Mouse (Mus musculus): Measurements from ENCODE around the gene Map7d2. TPM values are rescaled to one million over a fixed set of nuclear protein-coding genes. Genes with fewer than 3 reads are reported as not detected.
A peak's percentile ranks its signal among the peaks of the same experiment; 100 is the strongest.

Map7d2 gene
- polyA plus RNA-seq, 1 experiment from 2014 or later = 1.4 TPM

DNA sequence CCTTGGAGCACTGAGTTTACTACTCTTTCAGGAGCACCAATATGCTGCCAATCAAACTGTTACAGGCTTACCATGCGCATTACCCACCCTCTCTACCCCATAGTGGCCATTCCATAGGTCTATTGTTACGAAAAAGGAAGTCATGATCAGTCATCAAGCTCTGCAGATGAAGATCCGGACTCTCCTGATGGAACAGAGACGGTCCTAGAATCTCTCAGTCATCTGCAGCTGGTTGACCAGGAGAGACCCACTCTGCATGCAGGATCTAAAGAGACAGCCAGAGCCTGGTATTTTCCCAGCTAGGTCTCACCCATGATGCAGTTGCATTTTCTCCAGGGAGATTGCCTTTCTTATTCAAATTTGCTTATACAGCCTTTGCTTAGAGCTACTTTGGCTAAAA is 108.3 kb downstream of the Map7d2 start:
- Histone ChIP-seq H3K9ac (ENCODE audit: low read length) (no peak overlapping the region), H3K4me3 (ENCODE audit: low read depth, low read length) (no peak overlapping the region), H3K4me2 (replicated peaks; ENCODE audit: low read depth) (no peak overlapping the region), H3K4me1 (replicated peaks; ENCODE audit: control insufficient read depth, insufficient read depth) (no peaks in the 10 kb centered on the region), H3K9me3 (ENCODE audit: control insufficient read depth, low read length) (no peaks in the 10 kb centered on the region), H3K27ac (replicated peaks) (no peak overlapping the region), H3K27me3 (ENCODE audit: control insufficient read depth, insufficient read depth, low read length) (no peaks in the 10 kb centered on the region), H3K36me3 (ENCODE audit: control insufficient read depth, insufficient read depth, low read length) (no peaks in the 10 kb centered on the region)
- ATAC-seq (ENCODE audit: low FRiP score, low TSS enrichment) = no peak
- TF ChIP-seq CTCF (IDR thresholded peaks at IDR 0.05; ENCODE audit: low read depth) = no peak
- no peak for TF ChIP-seq EP300 (optimal IDR thresholded peaks at IDR 0.05)
- 72% methylated on average over 4 of the region's 4 CpGs for WGBS
- no peak for DNase-seq (ENCODE audit: low spot score)

DNA sequence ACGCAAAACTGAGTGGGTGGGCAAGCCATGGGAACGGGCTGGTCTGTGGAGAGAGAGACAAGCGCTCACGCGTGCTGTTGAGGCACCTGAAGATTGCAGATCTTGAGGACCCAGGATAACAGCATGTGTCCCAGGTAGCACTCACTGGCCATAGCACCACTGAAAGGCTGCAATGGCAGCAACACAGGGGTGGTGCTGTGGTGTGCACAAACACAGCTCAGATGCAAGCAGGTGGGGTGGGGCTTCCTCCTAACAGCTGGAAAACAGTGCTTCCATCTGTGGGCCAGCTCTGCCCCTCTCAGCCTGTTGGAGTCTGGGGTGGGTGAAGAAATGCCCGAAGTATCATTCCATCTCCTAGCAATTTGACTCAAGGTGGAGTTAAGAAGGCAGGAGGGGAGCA is 112.0 kb downstream of the Map7d2 start, which contains the start of gene Bclaf3:
Bclaf3 (plus strand) TSS at position 301 of the 400 bp plus-strand sequence.
- H3K4me2 ChIP-seq (replicated peaks; ENCODE audit: low read depth) = no peak within 1 kb of the TSS
- no peak for DNase-seq (ENCODE audit: low spot score)
- H3K4me1 ChIP-seq (replicated peaks; ENCODE audit: control insufficient read depth, insufficient read depth) = no peaks in the 10 kb centered on the region
- no peaks in the 10 kb centered on the region for H3K36me3 ChIP-seq (ENCODE audit: control insufficient read depth, insufficient read depth, low read length)
- H3K4me3 ChIP-seq (ENCODE audit: low read depth, low read length) = no peak within 1 kb of the TSS
- no peak for ATAC-seq (ENCODE audit: low FRiP score, low TSS enrichment)
- 84% methylated on average over 6 of the region's 6 CpGs for WGBS
- no peak within 1 kb of the TSS for H3K27ac ChIP-seq (replicated peaks)
- H3K9ac ChIP-seq (ENCODE audit: low read length) = no peak within 1 kb of the TSS
- no peaks in the 10 kb centered on the region for H3K27me3 ChIP-seq (ENCODE audit: control insufficient read depth, insufficient read depth, low read length)
- no peaks in the 10 kb centered on the region for H3K9me3 ChIP-seq (ENCODE audit: control insufficient read depth, low read length)
- TF ChIP-seq CTCF (IDR thresholded peaks at IDR 0.05; ENCODE audit: low read depth) (no peak), EP300 (optimal IDR thresholded peaks at IDR 0.05) (no peak)

DNA sequence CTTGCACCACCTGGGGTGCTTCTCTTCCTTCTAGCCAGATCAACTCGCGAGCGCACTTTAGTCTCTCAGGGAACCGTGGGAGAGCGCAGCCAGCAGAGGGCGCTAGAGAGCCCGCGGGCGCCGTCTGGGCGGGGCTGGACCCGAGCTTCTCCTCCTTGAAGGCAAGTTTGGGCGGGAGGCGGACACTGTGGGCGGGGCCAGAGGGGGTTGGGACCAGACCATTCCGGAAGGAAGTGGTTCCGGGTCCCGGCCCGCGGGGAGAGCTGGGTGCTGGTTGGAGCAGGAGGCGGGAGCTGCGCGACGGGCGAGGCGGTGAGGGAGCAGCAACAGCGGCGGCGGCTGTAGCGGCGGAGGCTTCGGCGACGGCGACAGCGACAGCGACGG is 118.0 kb downstream of the Map7d2 start:
- DNase-seq (ENCODE audit: low spot score) = peak; percentile 97
- no peaks in the 10 kb centered on the region for H3K4me1 ChIP-seq (replicated peaks; ENCODE audit: control insufficient read depth, insufficient read depth)

DNA sequence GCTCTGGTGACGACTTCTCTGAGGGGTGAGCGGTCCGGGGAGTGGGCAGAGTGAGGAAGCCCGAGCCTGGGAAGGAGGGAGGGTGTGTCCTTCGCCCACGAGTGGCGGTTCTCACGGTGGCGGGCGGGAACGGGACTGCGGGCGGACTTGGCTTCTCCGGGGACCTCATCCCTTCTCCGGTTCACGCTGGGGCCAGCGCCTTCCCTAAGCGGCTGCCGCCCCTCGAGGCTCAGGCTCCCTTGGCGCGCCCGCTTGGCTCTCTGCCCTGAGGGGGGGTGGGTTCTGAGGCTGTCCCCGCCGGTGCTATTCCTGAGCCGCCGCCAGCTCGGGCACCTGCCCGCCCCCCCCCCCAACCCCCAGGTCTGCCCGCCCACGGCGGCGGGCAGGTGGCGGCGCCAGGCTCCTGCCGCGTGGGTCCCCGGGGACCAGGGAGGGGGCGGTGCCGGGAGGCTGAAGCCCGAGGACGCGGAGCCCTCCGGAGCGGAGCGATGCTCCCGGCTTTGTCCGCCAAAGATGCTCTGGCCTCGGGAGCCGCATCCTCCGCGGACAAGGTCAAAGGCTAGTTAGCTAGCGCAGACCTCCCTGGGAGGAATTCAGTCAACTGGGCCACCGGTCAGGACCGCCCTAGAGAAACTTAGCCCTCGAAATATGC is 118.6 kb downstream of the Map7d2 start:
- peak; percentile 33 for DNase-seq (ENCODE audit: low spot score)

More for the DNA sequence above, 118.0 kb downstream of the Map7d2 start:
- Histone ChIP-seq H3K9me3 (ENCODE audit: control insufficient read depth, low read length) (no peaks in the 10 kb centered on the region), H3K27me3 (ENCODE audit: control insufficient read depth, insufficient read depth, low read length) (no peaks in the 10 kb centered on the region), H3K4me3 (ENCODE audit: low read depth, low read length) (peak overlapping the region; percentile 53), H3K4me2 (replicated peaks; ENCODE audit: low read depth) (peak overlapping the region; percentile 69), H3K9ac (ENCODE audit: low read length) (peak overlapping the region; percentile 64), H3K36me3 (ENCODE audit: control insufficient read depth, insufficient read depth, low read length) (no peaks in the 10 kb centered on the region), H3K27ac (replicated peaks) (peak overlapping the region; percentile 30)
- ATAC-seq (ENCODE audit: low FRiP score, low TSS enrichment) = peak; percentile 99
- WGBS = 17% methylated on average over 29 of the region's 38 CpGs
- TF ChIP-seq EP300 (optimal IDR thresholded peaks at IDR 0.05) = no peak
- peak; percentile 94 for TF ChIP-seq CTCF (IDR thresholded peaks at IDR 0.05; ENCODE audit: low read depth)

DNA sequence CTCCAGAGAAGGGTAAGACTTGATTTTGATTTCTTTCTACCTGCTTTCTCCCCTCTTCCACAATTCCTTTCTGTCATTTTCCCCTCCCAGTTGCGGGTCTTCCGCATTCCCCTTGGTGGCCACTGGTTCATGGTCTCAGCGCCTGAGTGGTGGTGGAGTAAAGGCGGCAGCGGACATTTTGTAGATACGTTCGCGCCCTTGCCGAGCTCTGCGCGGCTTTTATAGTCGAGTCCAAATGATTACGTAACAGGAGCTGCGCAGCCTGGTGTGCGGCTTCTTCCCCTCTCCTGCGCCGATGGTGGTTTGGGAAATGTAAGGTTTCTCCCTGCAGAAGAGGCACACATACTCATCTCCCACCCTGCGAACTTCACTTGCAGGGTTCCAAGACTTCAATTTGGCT is 127.6 kb downstream of the Map7d2 start:
- no peak overlapping the region for H3K27ac ChIP-seq (replicated peaks)
- H3K4me3 ChIP-seq (ENCODE audit: low read depth, low read length) = no peak overlapping the region
- TF ChIP-seq EP300 (optimal IDR thresholded peaks at IDR 0.05) (no peak), CTCF (IDR thresholded peaks at IDR 0.05; ENCODE audit: low read depth) (no peak)
- H3K4me2 ChIP-seq (replicated peaks; ENCODE audit: low read depth) = no peak overlapping the region
- no peaks in the 10 kb centered on the region for H3K4me1 ChIP-seq (replicated peaks; ENCODE audit: control insufficient read depth, insufficient read depth)
- H3K27me3 ChIP-seq (ENCODE audit: control insufficient read depth, insufficient read depth, low read length) = no peaks in the 10 kb centered on the region
- no peaks in the 10 kb centered on the region for H3K9me3 ChIP-seq (ENCODE audit: control insufficient read depth, low read length)
- no peaks in the 10 kb centered on the region for H3K36me3 ChIP-seq (ENCODE audit: control insufficient read depth, insufficient read depth, low read length)
- DNase-seq (ENCODE audit: low spot score) (no peak), ATAC-seq (ENCODE audit: low FRiP score, low TSS enrichment) (no peak)
- 92% methylated on average over 18 of the region's 18 CpGs for WGBS
- no peak overlapping the region for H3K9ac ChIP-seq (ENCODE audit: low read length)

More for the DNA sequence above, 118.6 kb downstream of the Map7d2 start:
- WGBS = 24% methylated on average over 34 of the region's 56 CpGs
- peak; percentile 17; the same call in 1 of the 2 replicates for ATAC-seq (ENCODE audit: low FRiP score, low TSS enrichment)
- Histone ChIP-seq H3K9me3 (ENCODE audit: control insufficient read depth, low read length) (no peaks in the 10 kb centered on the region), H3K9ac (ENCODE audit: low read length) (peak overlapping the region; percentile 64), H3K4me3 (ENCODE audit: low read depth, low read length) (peak overlapping the region; percentile 53), H3K4me2 (replicated peaks; ENCODE audit: low read depth) (peak overlapping the region; percentile 69), H3K27ac (replicated peaks) (peak overlapping the region; percentile 30), H3K27me3 (ENCODE audit: control insufficient read depth, insufficient read depth, low read length) (no peaks in the 10 kb centered on the region), H3K4me1 (replicated peaks; ENCODE audit: control insufficient read depth, insufficient read depth) (no peaks in the 10 kb centered on the region), H3K36me3 (ENCODE audit: control insufficient read depth, insufficient read depth, low read length) (no peaks in the 10 kb centered on the region)
- TF ChIP-seq CTCF (IDR thresholded peaks at IDR 0.05; ENCODE audit: low read depth) (no peak), EP300 (optimal IDR thresholded peaks at IDR 0.05) (no peak)

DNA sequence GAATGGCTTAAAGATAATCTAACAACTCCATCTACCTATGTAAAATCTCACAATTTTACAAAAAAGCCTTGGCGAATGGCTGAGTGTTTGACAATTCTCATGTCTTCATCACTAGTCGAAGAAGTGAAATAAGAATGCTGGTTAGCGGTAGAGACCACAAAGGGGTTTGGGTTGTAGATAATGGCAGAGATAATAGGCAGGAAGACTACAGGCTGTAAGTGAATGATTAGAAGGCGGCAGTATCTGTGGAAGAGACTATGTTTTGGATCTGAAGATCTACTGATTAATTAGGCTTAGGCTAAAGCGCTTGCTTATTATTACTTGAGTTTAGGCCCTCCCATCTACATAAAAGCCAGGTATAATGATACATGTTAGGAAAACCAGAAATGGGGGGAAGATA is 132.7 kb downstream of the Map7d2 start:
- WGBS = 90% methylated on average over 5 of the region's 5 CpGs
- ATAC-seq (ENCODE audit: low FRiP score, low TSS enrichment) = no peak

More for the DNA sequence above, 132.7 kb downstream of the Map7d2 start:
- TF ChIP-seq CTCF (IDR thresholded peaks at IDR 0.05; ENCODE audit: low read depth) (no peak), EP300 (optimal IDR thresholded peaks at IDR 0.05) (no peak)
- Histone ChIP-seq H3K36me3 (ENCODE audit: control insufficient read depth, insufficient read depth, low read length) (no peaks in the 10 kb centered on the region), H3K27ac (replicated peaks) (no peak overlapping the region), H3K27me3 (ENCODE audit: control insufficient read depth, insufficient read depth, low read length) (no peaks in the 10 kb centered on the region), H3K9ac (ENCODE audit: low read length) (no peak overlapping the region), H3K4me2 (replicated peaks; ENCODE audit: low read depth) (no peak overlapping the region), H3K4me1 (replicated peaks; ENCODE audit: control insufficient read depth, insufficient read depth) (no peaks in the 10 kb centered on the region), H3K4me3 (ENCODE audit: low read depth, low read length) (no peak overlapping the region), H3K9me3 (ENCODE audit: control insufficient read depth, low read length) (no peaks in the 10 kb centered on the region)
- no peak for DNase-seq (ENCODE audit: low spot score)

Other genes starting within 250 kb of the Map7d2 start
- 3.6 and 3.7 TPM in 2 replicates for gene Rps6ka3, start 204.3 kb upstream of the Map7d2 start, polyA plus RNA-seq (2015; fragmentation: Nextera tagmentation; extraction: Ambion mirVana)
- 78.5 and 83.2 TPM in 2 replicates for gene Eif1ax, start 42.4 kb upstream of the Map7d2 start, polyA plus RNA-seq (2015; fragmentation: Nextera tagmentation; extraction: Ambion mirVana)
- 7.2 and 7.3 TPM in 2 replicates for gene Bclaf3, start 112.1 kb downstream of the Map7d2 start, polyA plus RNA-seq (2015; fragmentation: Nextera tagmentation; extraction: Ambion mirVana)
- 11.0 and 13.3 TPM in 2 replicates for gene Sh3kbp1, start 212.7 kb downstream of the Map7d2 start, polyA plus RNA-seq (2015; fragmentation: Nextera tagmentation; extraction: Ambion mirVana)

All from stomach, postnatal 0 days (tissue).